Mouse (Mus musculus): ENCODE results near the gene Ank2. TPM values are rescaled to one million over a fixed set of nuclear protein-coding genes. Genes with fewer than 3 reads are reported as not detected.
A peak's percentile ranks its signal among the peaks of the same experiment; 100 is the strongest.

Ank2 gene
- polyA plus RNA-seq, 1 experiment from 2014 or later, result 37.3 TPM

GRCm38 (mm10) chr3:127225167-127225798 is 273.9 kb downstream of the Ank2 start:
- H3K4me1 ChIP-seq (replicated peaks), result peaks cover 11% of the 10 kb centered on the region
- no peaks in the 10 kb centered on the region for H3K36me3 ChIP-seq
- H3K27me3 ChIP-seq, result no peaks in the 10 kb centered on the region
- H3K4me3 ChIP-seq, result peak overlapping the region; percentile 40
- 14% methylated on average over 16 of the region's 16 CpGs for WGBS
- no peaks in the 10 kb centered on the region for H3K9me3 ChIP-seq (replicated peaks)
- no peak overlapping the region for H3K27ac ChIP-seq
- no peak overlapping the region for H3K9ac ChIP-seq
- no peak for ATAC-seq (replicated peaks; ENCODE audit: insufficient number of reproducible peaks, insufficient read depth, low FRiP score, low read depth)
- peak overlapping the region; percentile 73 for H3K4me2 ChIP-seq

DNA sequence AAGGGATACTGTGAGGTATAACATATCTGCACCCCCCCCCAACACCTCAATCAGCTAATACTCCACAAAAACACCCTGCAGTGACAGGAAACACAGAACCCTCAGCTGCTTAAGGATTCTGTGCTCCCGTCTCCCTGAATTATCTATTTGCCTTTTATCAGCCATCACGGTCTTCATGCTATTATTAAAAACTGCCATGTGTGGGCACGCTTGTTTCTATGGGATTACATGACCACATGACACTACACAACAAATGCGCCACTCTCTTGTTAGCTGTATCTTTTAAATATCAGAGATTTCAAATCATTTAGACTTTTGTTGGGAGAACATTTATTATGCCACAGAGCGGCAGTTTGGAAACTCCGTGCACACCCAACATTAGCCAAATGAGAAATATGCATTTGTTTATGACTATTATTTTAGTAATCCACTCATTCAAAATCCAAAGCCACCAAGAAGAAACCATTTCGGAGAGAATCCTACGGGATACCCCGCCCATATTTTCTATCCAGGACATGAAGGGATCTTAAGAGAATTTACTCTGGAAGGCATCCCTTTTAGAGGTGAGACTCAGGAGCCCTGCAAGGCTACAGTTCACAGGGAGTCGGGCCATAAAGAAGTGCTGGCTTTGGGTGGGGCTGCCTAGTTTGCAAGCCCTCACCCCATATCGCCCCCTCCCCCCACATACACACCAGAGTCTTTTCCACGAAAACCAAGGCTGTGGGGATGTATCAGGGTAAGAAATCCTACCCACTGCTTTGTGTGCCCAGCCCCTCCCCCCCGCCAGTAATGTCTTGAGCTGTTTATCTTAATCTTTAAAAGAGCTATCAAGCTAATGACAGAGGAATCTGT is 274.6 kb downstream of the Ank2 start:
- no peak for ATAC-seq (replicated peaks; ENCODE audit: insufficient number of reproducible peaks, insufficient read depth, low FRiP score, low read depth)
- Histone ChIP-seq H3K36me3 (no peaks in the 10 kb centered on the region), H3K4me2 (no peak overlapping the region), H3K9me3 (replicated peaks) (no peaks in the 10 kb centered on the region), H3K27ac (no peak overlapping the region), H3K4me3 (no peak overlapping the region), H3K9ac (no peak overlapping the region), H3K27me3 (no peaks in the 10 kb centered on the region), H3K4me1 (replicated peaks) (peaks cover 11% of the 10 kb centered on the region)
- 63% methylated on average over 13 of the region's 13 CpGs for WGBS

DNA sequence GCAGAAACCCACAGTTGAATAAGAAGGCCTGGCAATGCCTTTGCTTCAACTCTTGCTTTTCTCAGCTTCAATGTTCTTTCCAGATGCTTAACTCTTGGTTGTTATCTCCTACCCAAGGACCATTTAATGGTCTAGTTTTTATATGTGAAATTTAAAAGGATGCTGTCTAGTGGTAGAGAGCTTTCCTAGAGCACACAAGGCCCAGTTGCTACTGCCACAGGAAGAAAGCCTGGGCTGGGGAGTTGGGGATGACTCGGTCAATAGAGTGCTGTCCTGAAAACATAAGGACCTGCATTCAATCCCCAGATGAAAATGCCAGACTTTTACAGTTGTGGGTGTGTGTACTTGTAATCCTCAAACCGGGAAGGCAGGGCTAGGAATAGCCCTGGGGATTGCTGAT is 277.1 kb downstream of the Ank2 start:
- H3K36me3 ChIP-seq, result no peaks in the 10 kb centered on the region
- no peak for ATAC-seq (replicated peaks; ENCODE audit: insufficient number of reproducible peaks, insufficient read depth, low FRiP score, low read depth)
- H3K27me3 ChIP-seq, result no peaks in the 10 kb centered on the region
- H3K9ac ChIP-seq, result no peak overlapping the region
- WGBS, result 77% methylated on average over 2 of the region's 2 CpGs
- H3K9me3 ChIP-seq (replicated peaks), result no peaks in the 10 kb centered on the region
- no peak overlapping the region for H3K4me3 ChIP-seq
- H3K27ac ChIP-seq, result no peak overlapping the region
- H3K4me1 ChIP-seq (replicated peaks), result peaks cover 11% of the 10 kb centered on the region
- no peak overlapping the region for H3K4me2 ChIP-seq

GRCm38 (mm10) chr3:127220859-127221258 is 278.3 kb downstream of the Ank2 start:
- no peak overlapping the region for H3K9ac ChIP-seq
- 74% methylated on average over 9 of the region's 9 CpGs for WGBS
- H3K36me3 ChIP-seq, result no peaks in the 10 kb centered on the region
- peaks cover 6% of the 10 kb centered on the region for H3K4me1 ChIP-seq (replicated peaks)
- H3K9me3 ChIP-seq (replicated peaks), result no peaks in the 10 kb centered on the region
- no peak overlapping the region for H3K4me3 ChIP-seq
- H3K4me2 ChIP-seq, result no peak overlapping the region
- no peak overlapping the region for H3K27ac ChIP-seq
- ATAC-seq (replicated peaks; ENCODE audit: insufficient number of reproducible peaks, insufficient read depth, low FRiP score, low read depth), result no peak
- no peaks in the 10 kb centered on the region for H3K27me3 ChIP-seq

GRCm38 (mm10) chr3:127213534-127213933 is 285.6 kb downstream of the Ank2 start:
- ATAC-seq (replicated peaks; ENCODE audit: insufficient number of reproducible peaks, insufficient read depth, low FRiP score, low read depth), result no peak
- Histone ChIP-seq H3K4me1 (replicated peaks) (no peaks in the 10 kb centered on the region), H3K27ac (no peak overlapping the region), H3K9ac (no peak overlapping the region), H3K36me3 (no peaks in the 10 kb centered on the region), H3K27me3 (no peaks in the 10 kb centered on the region), H3K9me3 (replicated peaks) (no peaks in the 10 kb centered on the region), H3K4me3 (no peak overlapping the region), H3K4me2 (no peak overlapping the region)
- 66% methylated on average over 5 of the region's 5 CpGs for WGBS

DNA sequence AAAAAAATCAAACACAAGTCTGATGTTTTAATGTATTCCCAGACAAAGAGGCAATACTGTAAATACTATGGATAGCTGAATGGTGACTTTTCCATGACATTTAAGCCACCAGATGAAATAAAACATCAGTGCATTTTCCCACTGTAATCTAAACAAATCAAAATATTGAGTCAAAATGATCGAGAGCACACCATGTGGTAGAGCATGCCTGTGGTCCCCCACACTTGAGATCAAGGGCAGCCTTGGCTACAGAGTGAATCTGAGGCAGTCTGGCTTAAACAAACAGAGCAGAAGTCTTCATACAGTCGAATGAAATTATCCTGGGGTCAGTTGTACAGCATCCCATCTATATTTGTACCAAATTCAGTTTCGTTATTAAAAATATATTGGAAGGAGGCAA is 288.0 kb downstream of the Ank2 start:
- no peaks in the 10 kb centered on the region for H3K27me3 ChIP-seq
- 80% methylated on average over 3 of the region's 3 CpGs for WGBS
- no peaks in the 10 kb centered on the region for H3K9me3 ChIP-seq (replicated peaks)
- no peak overlapping the region for H3K4me3 ChIP-seq
- H3K9ac ChIP-seq, result no peak overlapping the region
- H3K36me3 ChIP-seq, result no peaks in the 10 kb centered on the region
- no peak overlapping the region for H3K27ac ChIP-seq
- no peak for ATAC-seq (replicated peaks; ENCODE audit: insufficient number of reproducible peaks, insufficient read depth, low FRiP score, low read depth)
- H3K4me1 ChIP-seq (replicated peaks), result no peaks in the 10 kb centered on the region
- H3K4me2 ChIP-seq, result no peak overlapping the region

DNA sequence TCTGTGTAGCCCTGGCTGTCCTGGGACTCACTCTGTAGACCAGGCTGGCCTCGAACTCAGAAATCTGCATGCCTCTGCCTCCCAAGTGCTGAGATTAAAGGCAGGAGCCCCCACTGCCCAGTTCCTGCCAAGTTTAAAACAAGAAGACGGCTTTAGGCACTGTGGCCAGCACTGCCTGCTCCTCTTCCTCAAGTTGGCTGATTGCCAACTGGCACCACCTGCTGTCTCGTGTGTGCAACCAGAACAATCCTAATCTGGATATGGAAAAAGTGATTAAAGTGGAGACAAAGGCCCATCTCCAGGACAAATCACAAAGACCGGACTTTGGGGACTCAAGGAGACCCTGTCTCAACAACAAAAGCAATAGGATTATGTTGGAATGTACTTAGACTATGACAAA is 288.6 kb downstream of the Ank2 start:
- H3K36me3 ChIP-seq, result no peaks in the 10 kb centered on the region
- H3K9ac ChIP-seq, result no peak overlapping the region
- ATAC-seq (replicated peaks; ENCODE audit: insufficient number of reproducible peaks, insufficient read depth, low FRiP score, low read depth), result no peak
- H3K27me3 ChIP-seq, result no peaks in the 10 kb centered on the region
- 37% methylated on average over 4 of the region's 4 CpGs for WGBS
- H3K27ac ChIP-seq, result no peak overlapping the region
- no peak overlapping the region for H3K4me3 ChIP-seq
- no peaks in the 10 kb centered on the region for H3K9me3 ChIP-seq (replicated peaks)
- H3K4me2 ChIP-seq, result no peak overlapping the region
- no peaks in the 10 kb centered on the region for H3K4me1 ChIP-seq (replicated peaks)

- Histone ChIP-seq H3K4me3 (no peak overlapping the region), H3K9me3 (replicated peaks) (no peaks in the 10 kb centered on the region), H3K4me2 (no peak overlapping the region), H3K27ac (no peak overlapping the region), H3K4me1 (replicated peaks) (no peaks in the 10 kb centered on the region), H3K9ac (no peak overlapping the region), H3K27me3 (no peaks in the 10 kb centered on the region), H3K36me3 (no peaks in the 10 kb centered on the region)
- 60% methylated on average over 5 of the region's 5 CpGs for WGBS
- ATAC-seq (replicated peaks; ENCODE audit: insufficient number of reproducible peaks, insufficient read depth, low FRiP score, low read depth), result no peak
These were observed 290.3 kb downstream of the Ank2 start for GRCm38 (mm10) chr3:127208871-127209270.

DNA sequence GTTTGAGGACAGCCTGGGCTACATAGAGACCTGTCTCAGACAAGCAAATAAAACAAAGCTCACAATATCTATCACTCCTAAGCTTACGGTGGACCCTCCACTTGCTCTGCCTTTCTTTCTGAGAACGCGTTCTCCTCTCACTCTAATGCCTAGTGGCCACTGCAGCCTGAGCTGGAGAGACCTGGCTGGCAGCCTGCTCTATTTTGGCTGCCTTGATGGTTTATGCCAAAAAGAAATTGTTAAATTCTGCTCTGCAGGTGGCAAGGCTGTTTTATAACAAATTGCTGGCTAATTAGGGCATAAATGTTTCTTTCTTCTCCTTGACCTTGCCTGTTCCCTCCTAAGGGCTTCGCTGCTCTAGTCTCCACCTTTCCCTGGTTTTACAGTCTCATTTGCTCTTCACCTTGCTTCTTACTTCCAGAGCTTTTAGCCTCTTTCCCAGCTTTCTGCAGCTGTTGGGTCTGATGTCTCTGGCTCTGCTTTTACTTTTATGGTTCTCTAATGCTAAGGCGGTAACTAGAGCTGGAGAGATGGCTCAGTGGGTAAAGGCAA is 293.2 kb downstream of the Ank2 start:
- Histone ChIP-seq H3K9ac (no peak overlapping the region), H3K27ac (no peak overlapping the region), H3K4me2 (no peak overlapping the region), H3K9me3 (replicated peaks) (no peaks in the 10 kb centered on the region), H3K27me3 (no peaks in the 10 kb centered on the region), H3K4me1 (replicated peaks) (no peaks in the 10 kb centered on the region), H3K4me3 (no peak overlapping the region), H3K36me3 (no peaks in the 10 kb centered on the region)
- ATAC-seq (replicated peaks; ENCODE audit: insufficient number of reproducible peaks, insufficient read depth, low FRiP score, low read depth), result no peak
- 87% methylated on average over 5 of the region's 5 CpGs for WGBS

DNA sequence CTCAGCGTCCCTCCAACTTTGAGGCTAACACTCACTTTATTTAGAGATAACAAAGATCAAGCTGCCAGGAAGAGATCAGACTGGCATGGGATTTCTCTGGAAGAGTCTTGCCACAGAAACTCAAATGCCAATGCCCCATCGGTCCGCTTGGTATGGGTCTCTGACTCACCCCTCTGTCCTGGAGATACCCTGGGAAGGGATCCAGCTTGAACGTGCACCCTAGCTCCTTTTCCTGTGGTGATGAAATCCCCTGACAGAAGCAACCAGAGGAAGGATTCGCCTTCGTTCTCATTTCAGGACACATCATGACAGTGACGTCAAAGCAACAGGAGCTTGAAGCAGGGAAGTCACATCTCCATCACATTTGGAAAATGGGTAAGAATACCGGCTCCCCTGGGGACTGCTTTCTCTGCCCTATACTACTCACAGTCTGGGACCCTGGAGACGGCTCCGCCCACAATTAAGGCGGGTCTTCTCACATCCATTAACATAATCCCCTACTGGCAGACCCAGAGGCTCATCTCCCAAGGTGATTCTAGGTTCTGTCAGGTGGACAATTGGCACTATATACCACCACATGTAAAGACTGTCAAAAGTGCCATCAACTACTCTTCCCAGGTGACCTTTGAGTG is 296.6 kb downstream of the Ank2 start:
- Histone ChIP-seq H3K4me2 (no peak overlapping the region), H3K27ac (no peak overlapping the region), H3K9me3 (replicated peaks) (no peaks in the 10 kb centered on the region), H3K27me3 (no peaks in the 10 kb centered on the region), H3K4me1 (replicated peaks) (no peaks in the 10 kb centered on the region), H3K4me3 (no peak overlapping the region), H3K36me3 (no peaks in the 10 kb centered on the region), H3K9ac (no peak overlapping the region)
- ATAC-seq (replicated peaks; ENCODE audit: insufficient number of reproducible peaks, insufficient read depth, low FRiP score, low read depth), result no peak
- 33% methylated on average over 11 of the region's 11 CpGs for WGBS

DNA sequence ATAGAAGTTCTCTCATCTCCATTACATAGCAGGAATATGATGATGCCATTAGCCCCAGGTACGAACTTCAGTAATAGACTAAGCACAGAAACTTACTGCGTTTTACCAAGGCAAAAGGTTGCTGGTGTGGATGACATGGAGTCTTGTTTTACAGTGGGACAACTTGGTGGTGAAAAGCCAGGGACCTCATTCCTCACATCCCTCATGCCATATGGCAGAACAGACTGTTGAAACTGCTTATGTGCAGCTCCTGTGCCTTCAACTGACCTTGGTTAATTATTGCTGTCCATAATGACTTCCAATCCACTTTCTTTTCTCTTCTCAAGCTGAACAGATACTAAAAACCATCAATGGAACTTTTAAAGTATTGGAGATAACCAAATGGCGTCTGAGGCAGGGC is 298.4 kb downstream of the Ank2 start:
- Histone ChIP-seq H3K27ac (no peak overlapping the region), H3K36me3 (no peaks in the 10 kb centered on the region), H3K27me3 (no peaks in the 10 kb centered on the region), H3K4me3 (no peak overlapping the region), H3K4me2 (no peak overlapping the region), H3K9me3 (replicated peaks) (no peaks in the 10 kb centered on the region), H3K9ac (no peak overlapping the region), H3K4me1 (replicated peaks) (no peaks in the 10 kb centered on the region)
- WGBS, result 77% methylated on average over 3 of the region's 3 CpGs
- no peak for ATAC-seq (replicated peaks; ENCODE audit: insufficient number of reproducible peaks, insufficient read depth, low FRiP score, low read depth)

All from heart, embryonic 15.5 days (tissue).